Mouse (Mus musculus) bone marrow, adult 2 months (tissue): ENCODE measurements around the gene Klc4. TPM values are rescaled to one million over a fixed set of nuclear protein-coding genes. Genes with fewer than 3 reads are reported as not detected.

ENCODE experiments used
- H3K27ac ChIP-seq: fragments of 200-500 bp; 2 replicates; pipeline ENCODE4 v1.5.1; 2012; ENCODE audit warnings: low read depth, mild to moderate bottlenecking, control low read depth, inconsistent platforms, low read length; ENCODE audit not compliant: control insufficient read depth, poor library complexity, insufficient read depth
- H3K4me1 ChIP-seq: fragments of 200-500 bp; 2 replicates; pipeline ENCODE4 v1.6.1; 2011; ENCODE audit warnings: low read length; ENCODE audit not compliant: control insufficient read depth, insufficient read depth
- H3K4me3 ChIP-seq: fragments of 200-500 bp; replicated peaks from 2 replicates; pipeline ENCODE3; 2011; ENCODE audit warnings: mild to moderate bottlenecking, low read depth, low read length, control low read depth; ENCODE audit not compliant: control insufficient read depth
- CTCF ChIP-seq: fragments of 200-500 bp; IDR thresholded peaks from 2 replicates; pipeline ENCODE4 v1.5.1; 2011; ENCODE audit warnings: low read length, control low read depth; ENCODE audit not compliant: control insufficient read depth, insufficient read depth
- POLR2A ChIP-seq: fragments of 200-500 bp; IDR thresholded peaks from 2 replicates; pipeline ENCODE4 v1.6.1; 2011; ENCODE audit warnings: low read depth, mild to moderate bottlenecking, control low read depth, low read length, borderline replicate concordance; ENCODE audit not compliant: control insufficient read depth
- WGBS: fragments of 180-500 bp; shearing (Covaris S2); methylation state at CpG from one replicate; pipeline ENCODE4 v1.1.7; 2018; 5-methylcytosine and 5-hydroxymethylcytosine counted together
- polyA plus RNA-seq: library from polyadenylated mRNA; stranded (reverse); fragments of >200 nt; gene quantifications from 2 replicates; pipeline ENCODE4 v1.2.4, GENCODE M21; 2011; ENCODE audit warnings: low replicate concordance; ENCODE audit not compliant: missing spikeins, insufficient read depth, insufficient read length

Klc4 gene
- polyA plus RNA-seq = 6.6 and 11.9 TPM in 2 replicates

DNA sequence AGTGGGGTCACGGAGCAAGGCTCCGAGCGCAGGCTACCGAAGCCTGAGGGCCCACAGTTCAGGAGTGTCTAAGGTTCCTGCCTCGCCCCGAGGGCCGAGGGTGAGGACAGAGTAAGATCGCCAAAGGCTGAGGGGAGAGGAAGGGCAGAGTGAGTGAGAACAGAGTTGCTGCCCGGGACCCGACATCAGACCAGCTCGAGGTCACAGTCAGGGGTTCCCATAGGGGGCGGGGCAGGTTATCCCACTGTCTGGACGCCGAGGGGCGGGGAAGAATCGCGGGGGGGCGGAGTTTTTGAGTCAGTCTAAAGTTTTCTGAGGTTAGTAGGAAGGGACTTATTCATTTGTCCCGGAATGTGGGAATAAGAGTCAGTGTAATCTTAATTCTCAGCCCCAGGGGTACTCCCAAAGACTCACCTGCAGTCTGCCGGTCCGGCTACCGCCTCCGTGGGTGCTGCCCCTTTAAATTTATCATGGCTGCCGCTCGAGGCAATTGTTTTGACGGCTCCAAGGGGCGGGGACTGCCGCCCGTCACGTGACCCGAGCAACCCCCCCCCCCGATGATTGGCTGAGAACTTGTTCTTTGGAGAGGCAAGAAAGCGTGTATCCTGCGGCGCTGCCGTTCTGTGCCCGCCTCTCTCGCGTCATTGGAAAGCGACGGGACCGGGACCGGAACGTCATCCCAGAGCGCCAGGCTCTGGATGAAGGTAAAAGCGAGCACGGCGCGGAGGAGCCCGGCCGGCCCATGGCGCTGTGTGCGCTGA is at the start of gene Klc4, which contains the start of gene Mrpl2:
Klc4 (minus strand) TSS at position 462 of the 761 bp plus-strand sequence.
Mrpl2 (plus strand) TSS at position 669 of the 761 bp plus-strand sequence.
- under 1% methylated on average over 53 of the region's 53 CpGs for WGBS
- Histone ChIP-seq H3K4me3 (peak within 1 kb of the TSS; percentile 99), H3K4me1 (peaks cover 2% of the 10 kb centered on the region; the same call in 1 of the 2 replicates), H3K27ac (peak within 1 kb of the TSS; percentile 85)
- TF ChIP-seq CTCF = no peak
- peak; percentile 87; the same call in 1 of the 2 replicates for TF ChIP-seq POLR2A

DNA sequence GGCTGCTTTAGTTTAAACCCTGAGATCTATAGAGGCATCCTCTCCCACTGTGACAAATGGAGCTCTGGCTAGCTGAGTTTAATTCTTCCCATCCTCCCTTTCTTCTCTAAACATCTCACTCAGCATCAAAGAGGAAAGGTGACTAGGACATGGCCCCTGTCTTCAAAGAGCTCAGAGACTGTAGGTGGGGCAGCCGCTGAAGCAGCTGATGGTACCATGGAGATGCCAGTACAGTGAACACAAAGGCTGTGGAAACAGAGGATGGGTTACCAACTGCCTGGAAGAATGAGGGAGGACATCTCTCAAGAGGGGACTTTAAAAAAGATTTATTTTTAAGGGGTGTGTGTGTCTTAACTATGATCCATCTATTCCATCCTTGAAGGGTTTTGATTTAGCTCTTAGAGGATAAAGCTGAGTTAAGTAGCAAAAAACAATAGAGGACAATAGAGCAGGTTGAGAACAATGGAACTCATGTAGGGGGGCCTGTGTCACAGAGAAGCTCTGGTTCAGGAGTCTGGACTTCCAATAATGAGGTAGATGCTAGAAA is 48.8 kb upstream of the Klc4 start:
- 96% methylated on average over 1 of the region's 1 CpGs for WGBS

DNA sequence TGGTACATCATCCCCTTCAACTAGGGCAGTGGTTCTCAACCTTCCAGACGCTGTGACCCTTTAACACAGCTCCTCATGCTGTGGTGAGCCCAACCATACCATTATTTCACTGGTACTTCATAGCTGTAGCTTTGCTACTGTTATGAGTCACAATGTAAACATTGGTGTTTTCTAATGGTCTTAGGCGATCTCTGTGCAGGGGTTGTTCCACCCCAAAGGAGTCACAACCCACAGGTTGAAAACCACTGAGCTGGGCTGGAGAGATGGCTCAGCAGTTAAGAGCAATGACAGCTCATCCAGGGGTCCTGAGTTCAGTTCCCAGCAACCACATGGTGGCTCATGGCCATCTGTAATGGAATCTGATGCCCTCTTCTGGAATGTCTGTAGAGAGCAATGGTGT is 45.6 kb upstream of the Klc4 start:
- TF ChIP-seq CTCF = no peak
- no peak for TF ChIP-seq POLR2A
- Histone ChIP-seq H3K4me3 (no peak overlapping the region), H3K4me1 (no peaks in the 10 kb centered on the region), H3K27ac (no peak overlapping the region)
- 88% methylated on average over 2 of the region's 2 CpGs for WGBS

More for the DNA sequence above, 48.8 kb upstream of the Klc4 start:
- Histone ChIP-seq H3K4me3 (no peak overlapping the region), H3K27ac (no peak overlapping the region), H3K4me1 (no peaks in the 10 kb centered on the region)
- no peak for TF ChIP-seq POLR2A
- TF ChIP-seq CTCF = no peak

DNA sequence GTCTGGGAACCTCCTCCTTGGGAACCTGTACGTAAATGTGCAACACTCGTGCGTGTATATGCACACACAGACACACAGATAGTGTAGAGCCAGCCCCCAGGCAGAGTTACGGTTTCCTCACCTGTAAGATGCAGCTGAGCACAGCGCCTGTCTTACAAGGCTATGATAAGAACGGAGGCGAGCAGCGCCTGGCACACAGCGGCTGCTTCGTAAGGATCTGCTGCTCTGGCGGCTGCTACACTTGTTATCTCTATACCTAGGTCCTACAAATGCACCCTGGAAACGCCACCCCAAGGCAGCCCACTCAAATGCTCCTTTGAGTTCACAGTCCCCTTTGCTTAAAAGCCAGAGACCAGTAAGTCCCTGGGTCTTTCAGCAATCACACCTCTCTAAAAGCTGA is 44.8 kb upstream of the Klc4 start:
- no peak for TF ChIP-seq CTCF
- TF ChIP-seq POLR2A = no peak
- H3K4me1 ChIP-seq = no peaks in the 10 kb centered on the region
- H3K27ac ChIP-seq = no peak overlapping the region
- no peak overlapping the region for H3K4me3 ChIP-seq
- WGBS = 77% methylated on average over 12 of the region's 12 CpGs

DNA sequence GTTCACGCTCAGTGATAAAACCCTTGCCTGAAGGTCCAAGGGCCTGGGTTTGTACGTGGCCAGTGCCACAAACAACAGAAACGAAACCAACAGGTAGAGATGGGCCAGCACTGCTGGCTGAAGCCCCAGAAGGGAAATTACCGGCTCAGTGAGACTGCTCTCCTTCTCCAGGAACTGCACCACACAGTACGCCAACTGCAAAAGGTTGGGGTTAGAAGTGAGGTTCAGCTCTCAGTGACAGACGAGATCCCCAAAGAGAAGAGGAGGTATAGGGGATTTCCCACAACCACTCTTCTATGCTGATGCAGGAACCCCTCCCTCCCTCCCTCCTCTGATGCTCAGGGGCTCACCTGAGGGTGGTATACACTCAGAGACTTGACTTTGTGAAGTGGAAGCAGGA is 40.1 kb upstream of the Klc4 start:
- 78% methylated on average over 6 of the region's 6 CpGs for WGBS
- TF ChIP-seq POLR2A = no peak
- TF ChIP-seq CTCF = no peak
- H3K27ac ChIP-seq = no peak overlapping the region
- H3K4me1 ChIP-seq = peaks cover 4% of the 10 kb centered on the region
- H3K4me3 ChIP-seq = no peak overlapping the region

DNA sequence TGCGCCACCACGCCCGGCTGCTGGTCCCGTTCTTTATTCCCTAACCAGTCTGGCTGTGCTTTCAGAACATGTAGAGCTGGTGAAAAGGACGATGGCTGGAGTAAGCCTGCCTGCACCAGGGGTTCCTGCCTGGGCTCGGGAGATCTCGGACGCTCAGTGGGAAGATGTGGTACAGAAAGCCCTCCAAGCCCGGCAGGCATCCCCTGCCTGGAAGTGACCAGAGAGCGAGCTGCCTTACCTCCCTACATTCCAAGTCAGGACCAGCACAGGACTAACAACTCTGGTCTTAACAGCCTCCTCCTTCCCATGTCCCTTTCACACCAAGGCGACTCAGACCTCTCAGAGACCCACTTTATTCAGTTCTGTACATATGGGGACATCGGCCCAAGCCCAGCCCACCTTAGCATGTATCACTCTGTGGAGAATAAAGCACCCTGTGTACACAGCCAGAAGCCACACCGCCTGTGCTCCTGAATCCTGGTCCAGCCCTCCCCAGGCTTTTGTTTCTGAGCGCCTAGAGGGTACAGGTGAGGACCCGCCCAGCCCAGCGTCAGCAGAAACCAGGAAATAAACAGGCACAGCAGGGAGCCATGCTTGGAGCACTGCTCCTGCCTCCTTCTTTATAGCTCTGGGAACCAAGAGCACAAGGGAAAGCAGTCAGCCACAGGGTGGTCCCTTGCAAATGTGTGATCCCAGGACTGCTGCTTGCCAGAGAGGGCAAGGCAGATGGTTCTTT is 37.0 kb upstream of the Klc4 start:
- H3K4me1 ChIP-seq = peaks cover 4% of the 10 kb centered on the region
- no peak for TF ChIP-seq CTCF
- no peak for TF ChIP-seq POLR2A

DNA sequence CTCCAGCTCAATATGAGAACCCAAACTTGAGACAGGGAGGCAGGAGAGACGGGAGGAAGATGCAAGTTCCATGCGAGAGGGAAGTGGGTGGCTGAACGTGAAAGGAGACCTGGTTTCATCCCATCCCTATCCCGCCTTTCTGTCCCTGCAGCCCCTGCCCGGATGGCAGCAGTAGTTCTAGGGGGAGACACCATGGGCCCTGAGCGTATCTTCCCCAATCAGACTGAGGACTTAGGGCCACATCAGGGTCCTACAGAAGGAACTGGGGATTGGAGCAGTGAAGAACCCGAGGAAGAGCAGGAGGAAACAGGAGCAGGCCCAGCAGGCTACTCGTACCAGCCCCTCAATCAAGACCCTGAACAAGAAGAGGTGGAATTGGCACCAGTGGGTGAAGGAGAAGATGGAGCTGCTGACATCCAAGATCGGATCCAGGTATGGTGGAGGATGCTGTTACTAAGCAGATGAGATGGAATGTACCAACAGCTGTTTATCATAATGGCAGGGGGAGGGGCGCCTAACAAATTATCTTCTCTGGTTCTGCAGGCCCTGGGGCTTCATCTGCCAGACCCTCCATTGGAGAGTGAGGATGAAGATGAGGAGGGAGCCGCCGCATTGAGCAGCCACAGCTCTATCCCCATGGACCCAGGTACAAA is 35.8 kb upstream of the Klc4 start:
- no peak for TF ChIP-seq POLR2A
- no peak for TF ChIP-seq CTCF
- Histone ChIP-seq H3K4me1 (peaks cover 4% of the 10 kb centered on the region), H3K4me3 (peak overlapping the region; percentile 65), H3K27ac (no peak overlapping the region; the same call in 1 of the 2 replicates)
- WGBS = 32% methylated on average over 12 of the region's 12 CpGs

More for the DNA sequence above, 37.0 kb upstream of the Klc4 start:
- Histone ChIP-seq H3K4me3 (no peak overlapping the region), H3K27ac (no peak overlapping the region)
- WGBS = 92% methylated on average over 16 of the region's 16 CpGs
